Mouse (Mus musculus) lung, postnatal 0 days (tissue): ENCODE measurements at regions not wholly inside any gene's neighbourhood (a gene's known extent, or its start where the extent isn't known, plus 50 kb on each side); places are given as distances from the start of the nearest gene placed in this dataset.

Experiments used
- CTCF ChIP-seq: IDR thresholded peaks from 2 replicates; pipeline ENCODE4 v1.5.1; 2016; ENCODE audit warnings: antibody characterized with exemption, mild to moderate bottlenecking
- EP300 ChIP-seq: IDR thresholded peaks from 2 replicates; pipeline ENCODE4 v1.6.1; 2016; ENCODE audit warnings: antibody characterized with exemption, mild to moderate bottlenecking, control low read depth

GRCm38 (mm10) chr9:87432072-87432471, 176.7 kb upstream of the Cep162 start:
- TF ChIP-seq CTCF (no peak), EP300 (no peak)
